Mouse (Mus musculus): ENCODE results near the gene Apol9a.
"Not testable (repeated sequence)": the region's sequence is repeated elsewhere in the genome, so short reads cannot be mapped to it uniquely, and the experiment has no call there.

GRCm38 (mm10) chr15:77447392-77447791, 36.5 kb upstream of the Apol9a start, which contains the start of gene Apol7b:
- TF ChIP-seq CTCF, POLR2A (IDR thresholded peaks at IDR 0.05; ENCODE audit: extremely low read depth, insufficient read depth, low read length): not testable (repeated sequence)

Data from cortical plate, adult 2 months (tissue).